Mouse (Mus musculus) right cerebral cortex, postnatal 10 days (tissue): ENCODE results near the gene Inka2.

Experiments
- DNase-seq, 2 experiments: peaks; one replicate each; pipeline ENCODE4 v3.0.0; 2021; ENCODE audit warnings: low spot score in 2 of 2

The Inka2 gene

GRCm38 (mm10) chr3:105704031-105705008, at the start of gene Inka2:
TSS of gene Inka2 (plus strand) at chr3:105704599.
- peak; percentile 92 for DNase-seq

DNA sequence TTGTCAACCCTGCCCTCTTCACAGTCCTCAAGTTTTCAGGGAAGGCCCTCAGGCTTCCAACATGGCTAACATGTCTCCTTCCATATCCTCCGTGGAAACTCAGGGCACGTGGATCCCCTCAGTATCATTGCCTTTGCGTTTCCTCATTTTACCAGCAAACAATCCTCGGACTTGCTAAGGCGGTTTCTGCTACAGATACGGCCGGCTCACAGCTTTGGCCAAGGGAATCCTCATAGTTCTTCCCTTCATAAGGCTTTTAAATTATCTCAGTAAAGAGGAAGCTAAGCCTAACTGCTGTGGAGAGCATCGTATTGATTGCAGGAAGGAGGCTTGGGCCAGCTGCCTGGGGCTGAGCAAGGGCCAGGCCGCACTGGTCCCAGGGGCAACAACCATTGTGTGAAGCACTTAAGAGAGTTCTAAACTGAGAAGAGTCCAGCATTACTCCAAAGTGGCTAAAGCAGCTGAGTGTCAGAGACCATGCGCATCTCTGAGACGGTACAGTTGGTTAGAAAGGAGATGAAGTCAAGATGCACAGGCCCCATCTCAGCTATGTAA, 49.3 kb upstream of the Inka2 start:
- DNase-seq: no peak

GRCm38 (mm10) chr3:105660530-105660929, 43.9 kb upstream of the Inka2 start:
- no peak for DNase-seq

GRCm38 (mm10) chr3:105663043-105663442, 41.4 kb upstream of the Inka2 start:
- no peak for DNase-seq

DNA sequence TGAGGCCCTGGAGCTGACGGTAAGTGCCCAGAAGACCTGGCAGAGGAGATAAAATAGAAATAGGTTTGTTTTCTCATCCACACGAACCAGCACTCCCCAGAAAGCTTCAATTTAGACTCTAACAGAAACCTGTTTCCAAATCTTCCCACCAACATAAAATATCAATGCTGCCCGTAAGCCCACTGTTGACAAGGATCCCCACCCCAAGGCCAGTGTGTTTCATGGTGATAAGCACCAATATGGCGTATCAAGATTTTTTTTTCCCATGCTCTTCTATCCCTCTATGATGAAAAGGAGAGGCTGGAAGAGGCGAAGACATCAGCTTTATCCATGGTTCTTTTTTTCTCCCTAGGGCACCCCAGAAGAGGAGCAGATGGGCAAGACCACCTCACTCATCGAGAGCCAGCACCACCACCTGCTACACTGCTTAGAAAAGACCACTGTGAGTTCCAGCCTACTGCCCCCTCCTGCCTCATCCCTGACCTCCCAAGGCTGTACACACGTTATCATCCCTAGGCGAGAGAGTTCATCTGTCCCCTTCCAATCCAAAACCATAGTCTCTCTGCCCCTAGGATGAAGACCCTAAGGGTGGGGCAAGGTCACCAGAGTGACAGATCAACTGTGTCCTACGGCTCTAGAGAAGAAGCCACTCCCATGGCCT, 39.2 kb upstream of the Inka2 start:
- DNase-seq: no peak

- no peak for DNase-seq
These were observed 37.3 kb upstream of the Inka2 start for GRCm38 (mm10) chr3:105666996-105667523.

- DNase-seq: no peak
These were observed 36.2 kb upstream of the Inka2 start for GRCm38 (mm10) chr3:105668161-105668560.

DNA sequence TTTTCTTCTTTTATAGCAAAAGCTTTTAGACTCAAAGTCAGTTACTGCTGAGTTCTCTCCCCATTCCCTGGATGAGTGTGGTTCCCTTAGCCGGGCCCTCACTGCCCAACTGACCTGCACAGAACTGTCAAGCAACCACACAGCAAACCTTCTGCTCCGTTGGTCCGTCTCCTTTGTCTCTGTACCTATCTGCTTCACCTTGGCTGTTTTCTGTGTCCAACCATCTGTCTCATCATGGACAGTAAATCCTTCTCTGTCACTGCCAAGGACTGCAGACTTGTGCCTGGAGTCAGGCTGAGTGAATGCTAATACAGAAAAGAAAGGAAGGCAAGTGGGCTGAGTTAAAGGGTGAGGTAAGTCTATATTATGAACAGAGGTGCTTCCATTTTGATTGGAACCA, 34.6 kb upstream of the Inka2 start:
- DNase-seq: no peak

DNA sequence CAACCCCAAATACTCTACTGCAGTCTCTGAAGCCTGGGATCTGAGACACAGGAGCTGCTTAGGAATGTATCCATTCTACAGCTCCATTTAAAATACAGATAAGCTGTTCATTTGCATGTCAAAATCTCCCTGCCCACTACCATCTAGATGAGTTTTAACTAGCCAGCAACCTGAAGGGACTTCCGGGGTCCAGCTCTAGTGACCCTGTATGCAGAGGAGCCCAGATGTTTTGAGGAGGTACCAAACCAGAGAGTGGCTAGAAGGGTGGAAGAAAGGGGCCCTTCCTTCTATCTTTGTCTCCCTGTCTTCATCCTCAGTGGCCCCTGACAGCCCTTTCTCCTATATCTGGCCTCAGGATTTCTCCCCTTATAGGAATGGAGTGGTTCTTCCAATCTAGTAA, 33.6 kb upstream of the Inka2 start:
- DNase-seq: no peak

DNA sequence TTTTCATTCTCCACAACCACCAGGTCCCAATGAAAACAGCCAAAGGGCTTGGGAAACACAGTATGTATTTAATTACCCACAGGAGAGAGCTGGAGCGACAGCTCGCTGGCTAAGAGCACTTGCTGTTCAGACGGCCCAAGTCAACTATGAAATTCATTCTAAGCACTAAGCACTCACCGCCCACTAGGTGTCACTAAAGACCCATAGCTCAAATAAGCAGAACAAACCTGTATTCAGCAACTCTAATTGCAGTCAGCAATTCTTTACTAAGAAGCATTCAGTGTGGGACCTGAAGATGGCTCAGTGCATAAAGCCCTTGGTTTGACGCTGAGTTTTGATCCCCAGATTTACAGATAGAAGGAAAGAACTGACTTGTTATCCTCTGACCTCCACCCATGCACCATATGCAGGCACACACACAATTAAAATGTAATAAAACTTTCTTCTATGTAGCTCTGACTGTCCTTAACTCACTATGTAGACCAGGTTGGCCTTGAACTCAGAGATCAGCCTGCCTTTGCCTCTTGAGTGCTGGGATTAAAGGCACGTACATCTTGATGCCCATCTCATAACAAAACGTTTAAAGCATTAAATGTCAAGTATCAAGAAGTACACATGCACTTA, 29.7 kb upstream of the Inka2 start:
- DNase-seq: peak; percentile 73 to 81

DNA sequence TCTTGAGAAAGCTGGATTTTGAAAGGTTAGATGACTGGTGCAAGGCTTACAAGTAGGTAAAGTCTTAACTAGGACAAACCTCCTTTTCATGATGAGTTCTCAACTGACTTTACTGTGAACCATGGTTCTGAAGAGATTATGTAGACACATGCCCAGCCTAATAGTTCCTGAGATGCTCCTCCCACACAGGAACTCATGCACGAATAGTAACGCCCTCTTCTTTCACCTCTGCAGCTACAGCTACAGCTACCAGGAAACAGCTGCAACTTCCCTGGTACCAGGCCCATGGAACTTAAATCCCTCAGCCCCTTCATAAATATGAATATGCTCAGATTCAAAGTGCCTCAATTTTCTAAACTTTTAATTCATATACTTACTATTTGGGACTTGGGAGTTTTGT, 28.5 kb upstream of the Inka2 start:
- DNase-seq: no peak

DNA sequence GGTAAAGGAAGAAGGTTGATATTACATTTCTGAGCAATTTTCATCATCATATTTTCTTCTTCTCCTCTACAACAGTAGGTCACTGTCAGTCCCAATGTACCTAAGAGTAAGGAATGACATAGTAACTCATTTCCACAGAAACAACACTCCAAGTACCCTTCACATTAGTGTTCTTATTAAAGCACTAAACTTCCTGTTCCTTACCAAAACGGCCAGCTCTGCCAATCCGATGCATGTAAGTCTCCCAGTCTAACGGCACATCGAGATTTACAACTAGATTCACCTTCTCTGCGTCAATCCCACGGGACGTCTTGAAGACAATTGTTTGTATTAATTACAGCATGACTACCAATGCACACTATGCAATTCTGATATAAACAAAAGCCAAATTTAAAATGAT, 24.1 kb upstream of the Inka2 start:
- no peak for DNase-seq

GRCm38 (mm10) chr3:105686394-105687323, 17.7 kb upstream of the Inka2 start:
- DNase-seq: no peak

- DNase-seq: peak; percentile 97
These were observed 16.9 kb upstream of the Inka2 start, which contains the start of gene Ddx20 for GRCm38 (mm10) chr3:105687324-105688060. TSS of gene Ddx20 (minus strand) at chr3:105687574.

DNA sequence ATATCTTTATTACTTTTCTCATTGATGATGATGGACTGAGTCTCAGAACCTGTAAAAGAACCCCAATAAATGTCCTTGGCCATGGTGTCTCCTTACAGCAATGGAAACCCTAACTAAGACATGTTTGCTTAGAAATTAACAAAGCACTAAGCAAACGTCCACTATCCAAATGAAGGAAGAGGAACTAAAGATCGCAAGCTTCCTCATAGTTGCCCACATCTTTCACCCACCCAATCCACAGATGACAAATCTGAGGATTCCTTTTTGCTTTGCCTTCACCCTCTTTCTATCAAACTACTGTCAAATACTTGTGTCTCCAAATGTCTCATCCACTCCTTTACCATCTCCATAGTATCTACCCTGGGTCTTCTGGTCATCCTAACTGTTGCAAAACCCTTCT, 15.9 kb upstream of the Inka2 start:
- DNase-seq: peak in 1 of 2 experiments; percentile 4

DNA sequence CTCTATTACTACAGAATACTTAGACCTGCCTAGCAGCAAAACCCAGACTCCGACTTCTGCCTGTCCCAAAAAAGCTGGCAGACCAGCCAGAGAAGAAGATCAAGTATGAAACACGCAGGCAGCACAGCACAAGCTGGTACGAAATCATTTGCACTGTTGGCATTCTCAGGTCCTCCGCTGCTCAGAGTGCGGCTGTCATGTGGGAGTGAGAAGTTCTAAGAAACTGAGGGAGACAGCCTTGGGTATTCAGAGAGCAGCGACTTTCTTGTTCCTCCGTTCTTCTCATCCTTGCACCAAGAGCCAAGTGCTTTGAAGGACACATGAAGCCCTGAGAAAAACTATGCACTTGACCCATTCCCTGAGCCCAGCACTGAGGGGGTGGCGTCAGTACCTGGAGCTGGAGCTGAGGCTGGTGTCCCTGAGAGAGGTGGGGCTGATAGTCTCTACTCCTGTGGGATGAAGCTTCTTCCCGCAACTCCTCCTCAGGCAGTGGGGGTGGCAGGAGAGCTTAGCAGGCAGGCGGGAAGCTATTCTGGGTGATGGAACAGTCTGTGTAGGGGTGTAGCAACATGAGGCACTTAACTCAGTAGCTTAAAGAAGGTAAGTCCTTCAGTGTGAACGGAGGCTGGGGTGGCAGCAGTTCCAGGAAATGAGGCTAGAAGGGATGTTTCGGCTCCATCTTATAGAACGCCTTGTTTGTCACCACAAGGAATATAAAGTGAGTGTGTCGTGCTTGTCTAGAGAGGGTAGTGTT, 10.9 kb upstream of the Inka2 start:
- peak; percentile 79 to 89 for DNase-seq

- DNase-seq: peak; percentile 40 to 53
These were observed 8.7 kb upstream of the Inka2 start for GRCm38 (mm10) chr3:105695476-105696386.
